Mouse (Mus musculus) CH12.LX (cell line): ENCODE results near the gene Rbck1. TPM values are rescaled to one million over a fixed set of nuclear protein-coding genes. Genes with fewer than 3 reads are reported as not detected.

Experiments
- DNase-seq: peaks from one replicate; pipeline ENCODE4 v3.0.0-alpha.2; 2013; ENCODE audit errors: extremely low read depth
- H3K27ac ChIP-seq: 2 replicates; pipeline ENCODE4 v1.5.1; 2012; ENCODE audit warnings: low read depth, mild to moderate bottlenecking, control low read depth, moderate library complexity; ENCODE audit not compliant: insufficient read depth
- H3K27me3 ChIP-seq: replicated peaks from 2 replicates; pipeline ENCODE3; 2012; ENCODE audit warnings: inconsistent platforms
- H3K36me3 ChIP-seq, 2 experiments: replicated peaks in 1 of 2; 2 replicates each; pipeline versions ENCODE3 to v1.6.1; 2012; ENCODE audit warnings: inconsistent platforms in 1 of 2, low read length in 1 of 2, mild to moderate bottlenecking in 1 of 2, mixed read lengths in 1 of 2, moderate library complexity in 1 of 2; ENCODE audit not compliant: control insufficient read depth in 1 of 2, insufficient read depth in 1 of 2
- H3K4me1 ChIP-seq, 2 experiments: 2 replicates each; pipeline ENCODE4 v1.6.1; 2012; ENCODE audit warnings: inconsistent platforms in 1 of 2, moderate library complexity in 1 of 2; ENCODE audit not compliant: insufficient read depth in 2 of 2, control insufficient read depth in 1 of 2
- H3K4me2 ChIP-seq: 2 replicates; pipeline ENCODE4 v1.6.1; 2012; ENCODE audit warnings: low read depth, mild to moderate bottlenecking, control low read depth; ENCODE audit not compliant: poor library complexity, insufficient read depth, severe bottlenecking
- H3K4me3 ChIP-seq, 3 experiments: fragments of 150-350 bp in 1 of 3; sonication (generic) in 1 of 3; replicated peaks in 1 of 3; 2 replicates each; pipeline versions ENCODE3 to v1.5.1; 2011 to 2012; ENCODE audit warnings: low read depth in 2 of 3, low read length in 2 of 3, mild to moderate bottlenecking in 2 of 3, moderate library complexity in 2 of 3, control low read depth in 1 of 3, improper control_type of control experiment in 1 of 3, inconsistent platforms in 1 of 3, mixed read lengths in 1 of 3; ENCODE audit not compliant: poor library complexity in 1 of 3
- H3K79me2 ChIP-seq: replicated peaks from 2 replicates; pipeline ENCODE4 v1.6.1; 2012; ENCODE audit warnings: mild to moderate bottlenecking, moderate library complexity; ENCODE audit not compliant: control insufficient read depth, poor library complexity, insufficient read depth, severe bottlenecking; ENCODE audit errors: extremely low read depth
- H3K9ac ChIP-seq: 2 replicates; pipeline ENCODE4 v1.6.1; 2012; ENCODE audit warnings: low read depth, mild to moderate bottlenecking, control low read depth, moderate library complexity; ENCODE audit not compliant: insufficient read depth
- H3K9me3 ChIP-seq: replicated peaks from 2 replicates; pipeline ENCODE3; 2012; ENCODE audit warnings: low read length, inconsistent platforms, mixed read lengths
- BHLHE40 ChIP-seq: IDR thresholded peaks from 2 replicates; pipeline ENCODE4 v1.6.1; 2011; ENCODE audit warnings: mild to moderate bottlenecking, low read depth, low read length, improper control_type of control experiment
- CHD2 ChIP-seq: IDR thresholded peaks from 2 replicates; pipeline ENCODE4 v1.6.1; 2011; ENCODE audit warnings: low read length, improper control_type of control experiment
- CTCF ChIP-seq, 2 experiments: IDR thresholded peaks in 1 of 2; conservative IDR thresholded peaks in 1 of 2; 2 replicates each; pipeline ENCODE4 v1.5.1; 2011 to 2012; ENCODE audit warnings: low read depth in 2 of 2, low read length in 2 of 2, improper control_type of control experiment in 1 of 2, inconsistent platforms in 1 of 2, mild to moderate bottlenecking in 1 of 2, moderate library complexity in 1 of 2
- E2F4 ChIP-seq: IDR thresholded peaks from 2 replicates; pipeline ENCODE4 v1.6.1; 2011; ENCODE audit warnings: low read depth, low read length, improper control_type of control experiment; ENCODE audit not compliant: insufficient replicate concordance
- ELF1 ChIP-seq: IDR thresholded peaks from 2 replicates; pipeline ENCODE4 v1.6.1; 2014; ENCODE audit warnings: low read depth, mild to moderate bottlenecking, inconsistent platforms, low read length, improper control_type of control experiment
- EP300 ChIP-seq: IDR thresholded peaks from 2 replicates; pipeline ENCODE4 v1.6.1; 2011; ENCODE audit warnings: low read length, improper control_type of control experiment
- ETS1 ChIP-seq: conservative IDR thresholded peaks from 2 replicates; pipeline ENCODE4 v1.6.1; 2012; ENCODE audit warnings: low read depth, mild to moderate bottlenecking, inconsistent platforms, low read length, improper control_type of control experiment, moderate library complexity
- GABPA ChIP-seq: IDR thresholded peaks from 2 replicates; pipeline ENCODE4 v1.6.1; 2012; ENCODE audit warnings: low read depth, low read length, improper control_type of control experiment, inconsistent platforms; ENCODE audit not compliant: insufficient replicate concordance
- JUN ChIP-seq: IDR thresholded peaks from 2 replicates; pipeline ENCODE4 v1.6.1; 2011; ENCODE audit warnings: low read depth, mild to moderate bottlenecking, low read length, improper control_type of control experiment, moderate library complexity; ENCODE audit not compliant: insufficient read depth
- KAT2A ChIP-seq: IDR thresholded peaks from 2 replicates; pipeline ENCODE4 v1.6.1; 2012; ENCODE audit warnings: low read length, improper control_type of control experiment, inconsistent platforms; ENCODE audit not compliant: insufficient replicate concordance
- MAFK ChIP-seq: IDR thresholded peaks from 2 replicates; pipeline ENCODE4 v1.6.1; 2011; ENCODE audit warnings: low read length, improper control_type of control experiment; ENCODE audit not compliant: insufficient replicate concordance
- MAX ChIP-seq: IDR thresholded peaks from 2 replicates; pipeline ENCODE4 v1.6.1; 2011; ENCODE audit warnings: low read length, improper control_type of control experiment
- MAZ ChIP-seq: IDR thresholded peaks from 2 replicates; pipeline ENCODE4 v1.6.1; 2012; ENCODE audit warnings: low read depth, mild to moderate bottlenecking, inconsistent platforms, low read length, improper control_type of control experiment, moderate library complexity
- MXI1 ChIP-seq: IDR thresholded peaks from 2 replicates; pipeline ENCODE4 v1.6.1; 2011; ENCODE audit warnings: mild to moderate bottlenecking, low read depth, low read length, improper control_type of control experiment
- MYC ChIP-seq: IDR thresholded peaks from 2 replicates; pipeline ENCODE4 v1.6.1; 2011; ENCODE audit warnings: low read depth, mild to moderate bottlenecking, improper control_type of control experiment, low read length
- NELFE ChIP-seq: IDR thresholded peaks from 2 replicates; pipeline ENCODE4 v1.6.1; 2011; ENCODE audit warnings: low read depth, low read length, improper control_type of control experiment
- PAX5 ChIP-seq: IDR thresholded peaks from 2 replicates; pipeline ENCODE4 v1.6.1; 2012; ENCODE audit warnings: low read length, inconsistent platforms, mixed read lengths
- RAD21 ChIP-seq: IDR thresholded peaks from 2 replicates; pipeline ENCODE4 v1.6.1; 2011; ENCODE audit warnings: low read depth, mild to moderate bottlenecking, low read length, improper control_type of control experiment, moderate library complexity
- SMC3 ChIP-seq: IDR thresholded peaks from 2 replicates; pipeline ENCODE4 v1.6.1; 2011; ENCODE audit warnings: low read depth, low read length, improper control_type of control experiment
- TCF12 ChIP-seq: IDR thresholded peaks from 2 replicates; pipeline ENCODE4 v1.6.1; 2014; ENCODE audit warnings: low read depth, mild to moderate bottlenecking, inconsistent platforms, low read length, improper control_type of control experiment
- USF1 ChIP-seq: IDR thresholded peaks from 2 replicates; pipeline ENCODE4 v1.6.1; 2014; ENCODE audit warnings: low read depth, mild to moderate bottlenecking, inconsistent platforms, low read length, improper control_type of control experiment
- USF2 ChIP-seq: conservative IDR thresholded peaks from 2 replicates; pipeline ENCODE4 v1.6.1; 2011; ENCODE audit warnings: low read depth, low read length, improper control_type of control experiment
- ZC3H11A ChIP-seq: IDR thresholded peaks from 2 replicates; pipeline ENCODE4 v1.6.1; 2012; ENCODE audit warnings: low read depth, mild to moderate bottlenecking, inconsistent platforms, low read length, improper control_type of control experiment
- ZKSCAN1 ChIP-seq: IDR thresholded peaks from 2 replicates; pipeline ENCODE4 v1.6.1; 2012; ENCODE audit warnings: low read depth, inconsistent platforms, low read length, improper control_type of control experiment, borderline replicate concordance
- ZMIZ1 ChIP-seq: IDR thresholded peaks from 2 replicates; pipeline ENCODE4 v1.6.1; 2012; ENCODE audit warnings: low read depth, mild to moderate bottlenecking, inconsistent platforms, low read length, improper control_type of control experiment
- ZNF384 ChIP-seq: IDR thresholded peaks from 2 replicates; pipeline ENCODE4 v1.6.1; 2012; ENCODE audit warnings: low read depth, low read length, improper control_type of control experiment, inconsistent platforms
- dilution Hi-C: fragments of 300-500 bp; cut with MboI; formaldehyde crosslinking; loops from 2 replicates; pipeline ENCODE4 v1.14.3; 2020; ENCODE audit warnings: low sequenced_read_pairs; ENCODE audit not compliant: extremely low pct_unique_long_range_greater_than_20kb, extremely low pct_ligation_motif_present
- in situ Hi-C: fragments of 300-500 bp; cut with MboI; formaldehyde crosslinking; loops from 3 replicates; pipeline ENCODE4 v1.14.3; 2019; ENCODE audit warnings: low sequenced_read_pairs, low pct_ligation_motif_present, low pct_unique_long_range_greater_than_20kb, mixed read lengths
- polyA plus RNA-seq: library from polyadenylated mRNA; unstranded; fragments of >175 nt; gene quantifications from 2 replicates; pipeline ENCODE4 v1.2.1, GENCODE M21; 2012; ENCODE audit warnings: low read depth; ENCODE audit not compliant: insufficient read length
- total RNA-seq, 2 experiments: library from RNA; depleted of rRNA; stranded (reverse); fragments of 300-350 nt in 1 of 2; fragments of >200 nt in 1 of 2; gene quantifications; 2 replicates each; pipeline ENCODE4 v1.2.3; 2012 to 2014

Rbck1 gene
- total and polyA plus RNA-seq, 3 experiments, result 109 to 143 (median 134) TPM

- peaks cover 16 to 20% of the 10 kb centered on the region in 2 experiments for H3K4me1 ChIP-seq
- peaks cover 3% of the 10 kb centered on the region for H3K9me3 ChIP-seq
- H3K4me2 ChIP-seq, result peak overlapping the region; percentile 54; the same call in 1 of the 2 replicates
- TF ChIP-seq NELFE, result 0 out of 2 replicates have a peak, but pooled peaks have one; percentile 25
- TF ChIP-seq JUN, result no peak
- peak; percentile 80 for TF ChIP-seq BHLHE40
- no peak for TF ChIP-seq E2F4
- TF ChIP-seq CHD2, result no peak
- no peak for TF ChIP-seq MXI1
- TF ChIP-seq ZNF384, result no peak
- peak; percentile 60 for TF ChIP-seq MAX
- peak; percentile 76 to 82 for TF ChIP-seq CTCF (conservative IDR thresholded peaks at IDR 0.05 in 1 of 2, IDR thresholded peaks at IDR 0.05 in 1 of 2; ENCODE audit: low read depth in 2 of 2, low read length in 2 of 2)
- no peak for TF ChIP-seq MAZ
- TF ChIP-seq TCF12, result no peak
- TF ChIP-seq ELF1, result no peak
- peak; percentile 72 for TF ChIP-seq MYC
- peak; percentile 48 for TF ChIP-seq SMC3
- peak; percentile 31 for TF ChIP-seq RAD21
- no peak for TF ChIP-seq ZKSCAN1
- dilution Hi-C loops (no loop called here), in situ Hi-C loops (loop anchor here (10.0 kb wide), 2 partner anchors 249 to 339 kb away; no protein-coding TSS in a partner anchor)
- no peak overlapping the region for H3K4me3 ChIP-seq
- no peaks in the 10 kb centered on the region for H3K79me2 ChIP-seq
- DNase-seq, result peak; percentile 77
- peaks cover 21% of the 10 kb centered on the region for H3K27me3 ChIP-seq
- H3K27ac ChIP-seq, result no peak overlapping the region
- H3K36me3 ChIP-seq, result no peaks in the 10 kb centered on the region
- peak overlapping the region; percentile 28; the same call in 1 of the 2 replicates for H3K9ac ChIP-seq
Measured at GRCm38 (mm10) chr2:152363245-152364147, 31.0 kb upstream of the Rbck1 start.

DNA sequence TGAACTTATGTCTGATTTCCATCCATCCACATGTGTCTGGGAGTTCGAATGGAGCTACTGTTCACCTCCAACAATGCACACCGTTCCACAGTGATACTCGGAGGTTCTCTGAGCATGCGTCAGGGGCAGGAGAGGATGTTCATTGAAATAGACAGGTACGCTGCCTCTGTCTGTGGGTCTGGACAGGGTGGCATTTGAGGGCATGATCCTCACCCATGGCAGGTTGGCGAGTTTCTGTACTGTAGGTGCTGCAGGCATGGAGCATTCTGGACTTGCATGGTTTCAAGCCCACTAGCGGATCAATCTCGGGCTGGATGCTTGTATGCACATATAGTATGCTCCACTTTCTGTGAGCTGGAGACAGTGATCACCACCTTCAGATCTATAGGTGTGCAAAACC is 28.7 kb upstream of the Rbck1 start:
- Histone ChIP-seq H3K4me3 (no peak overlapping the region), H3K27ac (no peak overlapping the region), H3K27me3 (peaks cover 24% of the 10 kb centered on the region), H3K4me1 (peaks cover 15 to 16% of the 10 kb centered on the region in 2 experiments)
- in situ Hi-C loops (loop anchor here (10.0 kb wide), 2 partner anchors 246 to 336 kb away; no protein-coding TSS in a partner anchor), dilution Hi-C loops (no loop called here)
- no peak for DNase-seq
- TF ChIP-seq CHD2 (no peak), EP300 (no peak), JUN (no peak), ZKSCAN1 (no peak), SMC3 (no peak), KAT2A (no peak), TCF12 (no peak), ZC3H11A (no peak), USF2 (no peak), MAX (no peak), GABPA (no peak), PAX5 (no peak), MAFK (no peak), ETS1 (no peak), USF1 (no peak), ZMIZ1 (no peak), ZNF384 (no peak)
- TF ChIP-seq, all 38 proteins: peak for 0
- Histone ChIP-seq H3K36me3 (no peaks in the 10 kb centered on the region), H3K79me2 (no peaks in the 10 kb centered on the region), H3K9ac (no peak overlapping the region), H3K4me2 (no peak overlapping the region), H3K9me3 (peaks cover 3% of the 10 kb centered on the region)
